Mouse (Mus musculus) urinary bladder, postnatal 25 days (tissue): Measurements from ENCODE around the gene Kcnd1.
"Not testable (repeated sequence)": the region's sequence is repeated elsewhere in the genome, so short reads cannot be mapped to it uniquely, and the experiment has no call there.

Source experiments
- DNase-seq: peaks from one replicate; pipeline ENCODE4 v3.0.0; 2022; ENCODE audit warnings: low spot score

Gene Kcnd1

GRCm38 (mm10) chrX:7821865-7822779 lies at the start of gene Kcnd1:
Kcnd1 (plus strand) TSS chrX:7822289.
- no peak for DNase-seq

- no peak for DNase-seq
These were observed 49.3 kb upstream of the Kcnd1 start for GRCm38 (mm10) chrX:7772766-7773165.

DNA sequence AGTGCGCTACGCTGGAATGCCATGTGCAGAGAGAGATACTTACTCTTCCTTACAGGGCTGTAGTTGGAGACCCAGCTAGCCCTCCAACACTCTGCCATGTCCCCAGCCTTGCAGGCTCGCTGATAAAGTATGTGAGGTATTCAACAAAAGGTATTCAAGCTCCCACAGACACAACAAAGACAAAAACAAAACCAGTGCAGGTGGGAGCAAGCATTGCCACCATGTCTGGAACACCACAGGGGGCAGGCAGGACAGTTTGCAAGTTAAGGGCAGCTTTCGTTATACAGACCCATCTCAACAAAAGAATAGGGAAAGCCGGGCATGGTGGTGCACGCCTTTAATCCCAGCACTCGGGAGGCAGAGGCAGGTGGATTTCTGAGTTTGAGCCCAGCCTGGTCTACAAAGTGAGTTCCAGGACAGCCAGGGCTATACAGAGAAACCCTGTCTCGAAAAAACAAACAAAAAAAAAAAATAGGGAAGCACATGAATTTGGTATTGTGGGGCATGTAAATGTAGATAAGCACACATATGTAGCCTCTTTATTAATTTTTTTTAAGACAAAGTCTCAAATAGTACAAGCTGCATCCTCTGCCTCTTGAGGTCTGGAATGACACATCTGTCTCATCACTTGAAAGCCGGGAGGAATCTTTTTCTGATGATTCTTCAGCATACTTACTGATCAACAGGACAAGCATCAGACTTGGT lies 46.4 kb upstream of the Kcnd1 start:
- no peak for DNase-seq

GRCm38 (mm10) chrX:7776329-7777082 lies 45.6 kb upstream of the Kcnd1 start:
- peak; percentile 38 for DNase-seq

GRCm38 (mm10) chrX:7778450-7779244 lies 43.4 kb upstream of the Kcnd1 start:
- no peak for DNase-seq

DNA sequence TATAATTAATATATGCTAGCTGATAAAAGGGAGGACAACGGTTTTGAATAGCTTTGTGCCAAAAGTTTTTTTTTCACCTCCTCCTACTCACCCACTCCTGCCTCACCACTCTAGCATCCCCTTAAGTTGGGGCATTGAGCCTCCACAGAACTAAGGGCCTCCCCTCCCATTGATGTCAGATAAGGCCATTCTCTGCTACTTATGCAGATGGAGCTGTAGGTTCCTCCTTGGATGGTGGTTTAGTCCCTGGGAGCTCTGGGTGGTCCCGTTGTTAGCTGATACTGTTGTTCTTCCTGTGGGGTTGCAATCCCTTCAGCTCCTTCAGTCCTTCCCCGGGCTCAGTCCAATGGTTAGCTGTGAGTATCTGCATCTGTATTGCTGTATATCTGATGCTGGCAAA lies 42.8 kb upstream of the Kcnd1 start:
- no peak for DNase-seq

DNA sequence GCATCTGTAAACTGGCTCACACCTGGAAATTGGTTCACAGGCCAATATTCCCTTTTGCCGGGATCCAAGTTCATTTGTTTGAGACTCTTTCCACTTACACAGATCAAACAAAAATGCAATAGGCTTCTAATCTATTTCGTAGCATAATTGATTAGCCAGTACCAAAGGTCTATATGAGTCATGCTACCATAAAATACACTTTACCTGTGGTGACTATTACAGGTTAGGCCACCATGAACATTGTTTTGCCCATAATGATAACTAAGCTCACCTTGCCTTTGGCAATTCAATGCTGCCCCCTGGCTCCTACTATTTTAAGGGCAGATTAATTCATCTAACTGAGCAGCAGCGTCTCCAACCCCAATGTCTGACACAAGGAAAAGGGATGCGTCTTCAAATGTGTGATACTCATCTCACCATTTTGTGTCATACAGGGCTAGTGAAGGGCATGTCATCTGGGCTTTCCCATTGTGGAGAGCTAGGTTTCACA lies 39.4 kb upstream of the Kcnd1 start:
- DNase-seq, result no peak

GRCm38 (mm10) chrX:7789542-7790136 lies 32.5 kb upstream of the Kcnd1 start, which contains the start of gene Gripap1:
Gripap1 (plus strand) TSS chrX:7789765.
- peak; percentile 56 for DNase-seq

DNA sequence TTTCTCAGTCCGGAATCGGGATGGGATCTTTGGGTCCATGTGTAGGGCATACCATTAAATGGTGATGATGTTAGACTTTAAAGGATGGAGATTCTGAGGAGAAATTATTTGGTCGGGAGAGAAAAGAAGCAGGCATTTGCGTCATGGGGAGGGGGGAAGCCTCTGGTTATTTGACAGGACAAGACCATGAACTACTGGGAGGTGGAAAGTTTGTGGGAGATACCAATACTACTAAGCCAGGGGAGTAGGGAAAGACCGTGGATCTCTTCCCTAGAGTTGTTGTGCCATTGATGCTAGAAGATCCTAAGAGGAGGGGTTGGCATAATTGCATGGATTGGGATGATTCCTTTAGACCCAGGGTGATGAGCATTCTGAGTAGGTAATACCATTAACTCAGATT lies 31.8 kb upstream of the Kcnd1 start:
- no peak for DNase-seq

DNA sequence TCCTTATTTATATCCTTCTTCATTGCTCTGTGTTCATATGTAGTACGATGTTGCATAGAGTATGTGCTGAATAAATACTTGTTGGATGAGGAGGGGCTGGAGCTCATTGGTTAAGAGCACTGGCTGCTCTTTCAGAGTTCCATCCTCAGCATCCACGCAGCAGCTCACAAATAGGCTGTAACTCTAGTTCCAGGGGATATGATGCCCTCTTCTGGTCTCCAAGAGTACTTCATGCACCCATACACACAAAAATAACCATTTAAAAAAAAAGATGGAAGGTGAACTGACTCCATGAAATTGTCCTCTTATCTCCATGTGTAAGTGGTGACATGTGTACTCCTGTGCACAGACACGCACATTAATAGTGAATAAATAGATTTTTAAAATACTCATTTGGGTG lies 28.7 kb upstream of the Kcnd1 start:
- no peak for DNase-seq

DNA sequence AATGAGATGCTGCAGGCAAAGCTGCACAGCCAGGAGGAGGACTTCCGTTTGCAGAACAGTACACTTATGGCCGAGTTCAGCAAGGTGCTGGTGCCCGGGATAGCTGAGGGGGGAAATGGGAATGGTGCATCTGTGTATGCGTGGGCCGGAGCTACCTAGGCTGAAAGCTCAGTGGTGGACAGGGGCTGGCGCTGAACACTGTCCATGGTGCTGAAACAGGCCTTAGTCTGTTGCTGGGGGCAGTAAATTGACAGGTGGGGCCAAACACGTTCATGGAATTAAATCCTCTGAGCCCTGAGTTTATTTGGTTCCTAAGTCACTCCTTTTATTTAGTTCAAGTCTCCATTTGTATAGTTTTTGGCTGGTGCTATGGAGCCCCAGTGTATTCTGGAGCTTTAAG lies 27.1 kb upstream of the Kcnd1 start:
- no peak for DNase-seq

DNA sequence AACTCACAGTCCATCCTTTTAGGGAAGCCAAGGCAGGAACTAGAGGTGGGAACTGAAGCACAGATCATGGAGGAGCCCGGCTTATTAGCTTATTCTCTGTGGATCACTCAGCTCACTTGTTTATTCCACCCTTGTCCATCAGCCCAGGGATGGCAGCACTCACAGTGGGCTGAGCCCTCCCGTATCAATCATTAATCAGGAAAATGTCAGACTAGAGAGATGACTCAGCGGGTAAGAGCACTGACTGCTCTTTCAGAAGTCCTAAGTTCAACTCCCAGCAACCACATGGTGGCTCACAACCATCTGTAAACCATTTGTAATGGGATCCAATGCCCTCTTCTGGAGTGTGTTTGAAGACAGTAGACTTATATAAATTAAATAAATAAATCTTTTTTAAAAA lies 24.8 kb upstream of the Kcnd1 start:
- DNase-seq, result no peak

- DNase-seq, result not testable (repeated sequence)
These were observed 19.9 kb upstream of the Kcnd1 start for GRCm38 (mm10) chrX:7802157-7802556.

DNA sequence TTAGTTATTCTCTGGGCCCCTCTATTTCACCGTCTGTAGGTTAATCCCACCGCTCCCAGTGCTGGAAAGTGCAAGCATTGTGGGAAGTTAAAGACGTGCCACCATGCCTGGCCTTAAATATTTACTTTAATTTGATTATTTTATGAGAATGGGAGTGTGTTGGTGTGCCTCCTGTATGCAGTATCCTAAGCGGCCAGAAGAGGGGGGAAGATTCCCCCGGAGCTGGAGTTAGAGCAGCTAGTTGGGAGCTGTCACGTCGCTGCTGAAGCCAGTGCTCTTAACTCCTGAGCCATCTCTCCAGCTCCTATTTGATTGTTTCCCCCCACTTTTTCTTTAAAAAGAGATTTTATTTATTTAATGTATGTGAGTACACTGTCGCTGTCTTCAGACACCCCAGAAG lies 7.1 kb upstream of the Kcnd1 start:
- DNase-seq, result not testable (repeated sequence)

- DNase-seq, result no peak
These were observed 15.1 kb downstream of the Kcnd1 start for GRCm38 (mm10) chrX:7837146-7837545.

GRCm38 (mm10) chrX:7840842-7841162 lies 18.7 kb downstream of the Kcnd1 start:
- no peak for DNase-seq

- peak; percentile 82 for DNase-seq
These were observed 19.4 kb downstream of the Kcnd1 start, which contains the start of gene Otud5 for GRCm38 (mm10) chrX:7841163-7842162. Otud5 (plus strand) TSS chrX:7841364.

GRCm38 (mm10) chrX:7842318-7842717 lies 20.2 kb downstream of the Kcnd1 start:
- no peak for DNase-seq

DNA sequence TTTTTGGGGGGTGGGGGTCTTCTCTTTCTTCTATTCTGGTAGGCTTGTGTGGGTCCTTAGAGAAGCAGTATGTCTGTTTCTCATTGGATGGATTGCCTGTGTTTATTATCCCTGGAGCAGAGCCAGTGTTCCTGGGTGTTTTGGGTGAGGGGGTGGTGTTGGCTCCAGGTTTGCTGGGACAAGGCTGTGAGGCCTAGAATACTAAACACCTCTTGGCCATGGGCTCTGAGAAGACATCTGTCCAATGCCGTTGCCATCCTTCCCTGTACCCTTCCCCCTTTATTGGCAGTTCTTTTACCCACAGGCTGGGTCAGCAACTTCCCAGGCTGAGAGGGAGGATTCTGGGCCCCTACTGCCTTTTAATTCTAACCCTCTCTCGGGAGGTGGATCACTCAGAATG lies 25.8 kb downstream of the Kcnd1 start:
- DNase-seq, result no peak

- DNase-seq, result peak; percentile 8
These were observed 32.5 kb downstream of the Kcnd1 start for GRCm38 (mm10) chrX:7854578-7854977.
